Mouse (Mus musculus): Measurements from ENCODE around the gene Slc45a2.

DNA sequence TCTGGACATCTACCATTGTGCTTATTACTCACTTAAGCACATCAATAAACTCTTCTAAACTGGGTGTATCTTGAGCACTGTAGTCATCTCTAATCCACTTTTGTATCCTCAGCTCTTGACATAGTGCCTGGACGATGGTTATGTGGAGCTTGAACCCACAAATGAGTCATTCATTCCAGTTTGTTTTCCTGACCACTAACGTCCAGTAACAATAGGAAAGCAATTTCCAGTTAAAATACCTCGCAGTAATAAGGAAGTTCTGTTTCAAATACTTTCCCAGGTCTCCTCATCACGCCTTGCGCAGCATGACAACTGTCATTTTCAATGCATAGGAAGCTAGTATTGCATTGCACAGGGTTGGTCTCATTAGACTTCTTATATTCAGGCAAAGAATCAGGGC, 42.3 kb downstream of the Slc45a2 start:
- TF ChIP-seq CTCF (IDR thresholded peaks at IDR 0.05) (no peak), EP300 (IDR thresholded peaks at IDR 0.05) (no peak)

Data from lung, postnatal 0 days (tissue).